Mouse (Mus musculus) monocyte, adult 2 months (primary cell): ENCODE measurements around the gene Csnk2b.
A peak's percentile ranks its signal among the peaks of the same experiment; 100 is the strongest.

Experiments used
- DNase-seq, 2 experiments: peaks; one replicate each; pipeline ENCODE4 v3.0.0; 2022; ENCODE audit warnings: low spot score in 2 of 2, low read depth in 1 of 2

Gene Csnk2b

DNA sequence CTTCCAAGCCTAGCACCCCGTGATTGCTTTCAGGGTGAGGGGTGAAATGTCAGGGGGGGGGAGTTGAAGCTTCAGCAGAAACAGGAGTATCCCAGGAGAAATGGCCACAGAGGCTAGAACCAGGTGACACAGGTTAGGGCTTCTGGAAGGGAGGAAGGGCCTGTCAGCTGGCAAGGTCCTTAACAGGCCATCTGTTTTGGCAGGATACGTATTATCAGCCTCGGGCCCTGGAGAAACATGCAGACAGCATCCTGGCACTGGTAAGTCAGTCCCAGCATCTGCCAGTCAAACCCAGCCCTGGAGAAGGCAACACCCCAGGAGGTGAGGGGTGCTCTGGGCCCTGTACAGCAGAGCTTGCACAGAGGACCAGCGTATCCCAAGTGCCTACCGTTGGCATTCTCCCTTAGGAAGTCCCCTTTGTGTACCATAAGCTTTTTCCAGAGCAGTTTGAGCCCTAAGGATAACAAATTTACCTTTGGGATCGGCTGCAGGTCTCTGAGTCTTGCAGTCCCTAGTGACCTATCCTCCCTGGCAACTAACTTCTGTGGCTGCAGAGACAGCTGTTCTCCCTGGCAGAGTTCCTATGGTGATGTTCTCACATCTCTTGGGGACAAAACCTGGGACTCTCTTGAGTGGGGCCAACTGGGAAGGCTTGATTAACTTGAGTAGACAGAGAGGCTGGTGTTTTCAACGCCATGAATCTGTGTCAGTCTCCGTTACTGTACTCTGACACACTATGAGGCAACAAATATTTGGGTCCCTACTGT, 31.5 kb downstream of the Csnk2b start:
- DNase-seq, result no peak

DNA sequence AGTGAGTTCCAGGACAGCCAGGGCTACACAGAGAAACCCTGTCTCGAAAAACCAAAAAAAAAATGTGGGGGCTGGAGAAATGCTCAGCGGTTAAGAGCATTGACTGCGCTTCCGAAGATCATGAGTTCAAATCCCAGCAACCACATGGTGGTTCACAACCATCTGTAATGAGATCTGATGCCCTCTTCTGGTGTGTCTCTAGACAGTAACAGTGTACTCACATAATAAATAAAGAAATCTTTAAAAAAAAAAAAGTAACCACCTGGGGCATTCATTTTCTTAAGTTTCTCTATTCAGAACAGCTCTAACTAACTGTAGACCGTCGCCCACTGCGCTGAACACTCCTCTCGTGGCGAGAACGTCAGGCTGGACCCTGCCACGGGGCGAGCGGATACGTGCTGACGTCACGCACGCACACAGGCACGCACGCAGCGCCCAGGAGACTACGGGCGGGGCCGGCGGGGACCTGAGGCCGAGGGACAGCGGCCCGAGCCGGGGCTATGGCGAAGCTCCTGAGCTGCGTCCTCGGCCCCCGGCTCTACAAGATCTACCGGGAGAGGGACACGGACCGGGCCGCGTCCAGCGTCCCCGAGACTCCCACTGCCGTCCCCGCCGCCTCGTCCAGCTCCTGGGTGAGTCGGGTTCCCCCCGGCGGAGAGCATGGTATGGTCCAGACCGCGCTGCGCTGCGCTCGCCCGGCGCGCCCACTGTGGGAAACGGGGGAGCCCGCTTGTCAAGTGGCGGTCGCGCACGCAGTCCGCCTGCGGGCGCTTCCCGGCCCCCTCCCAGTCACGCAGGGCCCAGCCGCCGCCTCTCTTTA, 32.8 kb downstream of the Csnk2b start, which contains the start of gene Abhd16a:
Gene Abhd16a, plus strand, starts transcription at position 439 of the 820 bp plus-strand sequence.
- peak; percentile 79 to 92 for DNase-seq

DNA sequence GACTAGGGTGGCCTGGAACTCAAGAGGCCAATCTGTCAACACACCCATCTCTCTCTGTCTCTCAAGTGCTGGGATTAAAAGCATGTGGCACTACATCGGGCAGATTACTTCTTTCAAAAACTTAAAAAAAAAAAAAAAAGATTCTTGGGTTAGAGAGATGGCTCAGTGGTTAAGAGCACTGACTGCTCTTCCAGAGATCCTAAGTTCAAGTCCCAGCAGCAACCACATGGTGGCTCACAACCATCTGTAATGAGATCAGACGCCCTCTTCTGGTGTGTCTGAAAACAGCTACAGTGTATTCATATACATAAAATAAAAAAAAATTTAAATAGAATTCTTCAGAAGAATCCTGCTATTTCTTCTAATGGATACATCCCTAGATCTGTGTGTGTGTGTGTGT, 33.7 kb downstream of the Csnk2b start:
- DNase-seq, result no peak

DNA sequence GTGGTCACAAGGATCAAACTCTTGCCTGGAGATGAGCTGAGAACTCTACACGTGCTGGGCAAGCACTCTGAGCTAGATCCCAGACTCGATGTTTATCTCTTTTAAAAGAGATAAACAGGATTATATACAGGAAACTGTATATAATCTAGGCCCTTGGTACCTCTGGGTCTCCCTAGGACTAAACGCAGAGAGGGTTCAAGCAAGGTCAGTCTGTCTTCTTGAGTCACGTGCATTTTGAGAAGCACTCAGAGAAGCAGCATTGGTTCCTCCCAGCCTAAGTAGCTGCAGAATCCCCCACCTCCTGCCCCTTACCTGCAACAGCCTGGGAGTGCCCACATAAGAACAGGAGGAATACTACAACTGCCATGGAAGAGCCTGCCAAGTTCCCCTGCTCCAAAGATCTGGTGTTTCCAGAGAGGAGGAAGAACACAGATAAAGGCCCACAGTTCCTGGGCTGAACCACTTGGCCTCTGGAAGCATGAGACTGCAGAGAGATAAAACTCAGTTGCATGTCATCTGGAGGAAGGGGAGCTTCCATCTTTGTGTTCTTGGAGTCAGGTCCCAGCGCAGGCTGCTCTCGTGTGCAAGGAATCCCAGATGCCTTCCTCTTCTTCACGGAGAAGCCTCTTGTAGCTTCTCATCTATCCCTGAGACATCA, 36.5 kb downstream of the Csnk2b start, which contains the start of gene Ly6g6f:
Gene Ly6g6f, minus strand, starts transcription at position 403 of the 658 bp plus-strand sequence.
- no peak for DNase-seq

DNA sequence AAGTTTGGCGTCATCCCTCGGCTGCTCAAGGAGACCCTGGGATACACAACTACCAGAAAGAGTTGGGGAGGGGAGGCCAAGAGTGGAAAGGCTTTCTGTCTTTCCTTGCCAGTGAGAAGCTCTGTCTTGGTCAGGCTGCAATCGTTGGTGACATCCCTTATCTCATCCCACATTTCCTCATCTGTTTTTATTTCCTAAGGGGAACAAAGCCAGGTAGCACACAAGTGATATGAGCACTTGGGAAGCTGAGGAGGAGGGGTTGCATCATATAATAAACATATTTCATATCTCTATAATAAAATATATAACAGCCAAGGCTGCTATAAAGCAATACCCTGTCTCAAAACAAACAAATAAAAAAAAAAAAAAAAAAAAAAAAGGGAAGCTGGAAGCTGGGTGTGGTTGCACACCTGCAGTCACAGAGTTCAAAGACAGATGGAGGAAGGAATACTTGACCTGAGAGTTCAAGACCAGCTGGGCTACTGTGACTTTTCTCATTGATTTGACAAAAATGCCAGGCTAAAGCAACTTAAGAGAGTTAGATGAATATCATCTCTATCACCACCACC, 37.8 kb downstream of the Csnk2b start:
- no peak for DNase-seq

GRCm38 (mm10) chr17:35082841-35083576, 38.8 kb downstream of the Csnk2b start:
- no peak for DNase-seq

- DNase-seq, result no peak
Measured at GRCm38 (mm10) chr17:35080710-35081109, 41.1 kb downstream of the Csnk2b start.

DNA sequence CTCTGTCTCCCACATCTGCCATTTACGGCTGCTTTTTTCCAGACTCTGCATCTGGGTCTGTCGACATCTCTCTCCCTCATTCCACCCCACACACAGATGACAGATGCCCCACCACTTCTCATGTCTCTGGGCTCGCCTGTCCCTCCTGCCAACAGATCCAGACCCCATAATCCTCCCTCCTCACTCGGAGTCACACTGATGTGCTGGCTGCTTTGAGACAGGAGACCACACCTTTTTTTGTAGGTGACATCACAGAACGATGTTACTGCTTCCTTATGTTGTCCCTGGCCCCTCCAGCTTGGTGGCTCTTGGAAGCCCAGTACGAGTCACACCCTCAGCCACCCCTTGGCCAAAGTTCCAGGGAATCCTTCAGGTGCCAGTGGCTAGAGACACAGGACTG, 41.6 kb downstream of the Csnk2b start:
- no peak for DNase-seq

GRCm38 (mm10) chr17:35079778-35080177, 42.1 kb downstream of the Csnk2b start:
- no peak for DNase-seq

DNA sequence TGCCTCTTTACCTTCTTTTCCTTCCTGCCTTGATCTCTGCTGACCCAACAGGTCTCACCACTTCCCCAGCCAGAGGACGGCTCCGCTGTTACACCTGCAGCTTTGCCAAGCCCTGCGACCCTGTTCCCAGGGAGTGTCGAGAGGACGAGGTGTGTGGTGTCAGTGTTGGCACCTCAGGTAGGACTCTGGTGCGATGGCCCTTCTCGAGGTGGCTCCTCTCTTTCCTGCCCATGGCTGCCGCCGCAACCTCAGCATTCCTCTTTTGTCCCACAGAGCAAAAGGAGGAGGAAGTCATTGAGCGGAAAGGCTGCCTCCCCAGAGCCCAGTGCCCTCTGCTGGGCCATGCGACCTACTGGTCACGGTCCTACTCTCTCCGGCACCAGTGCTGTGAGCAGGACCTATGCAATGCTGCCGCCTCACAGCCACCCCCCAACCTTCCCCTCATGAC, 44.0 kb downstream of the Csnk2b start, which contains the start of gene Ly6g6d:
Gene Ly6g6d, minus strand, starts transcription at position 280 of the 448 bp plus-strand sequence.
- DNase-seq, result peak in 1 of 2 experiments; percentile 16

DNA sequence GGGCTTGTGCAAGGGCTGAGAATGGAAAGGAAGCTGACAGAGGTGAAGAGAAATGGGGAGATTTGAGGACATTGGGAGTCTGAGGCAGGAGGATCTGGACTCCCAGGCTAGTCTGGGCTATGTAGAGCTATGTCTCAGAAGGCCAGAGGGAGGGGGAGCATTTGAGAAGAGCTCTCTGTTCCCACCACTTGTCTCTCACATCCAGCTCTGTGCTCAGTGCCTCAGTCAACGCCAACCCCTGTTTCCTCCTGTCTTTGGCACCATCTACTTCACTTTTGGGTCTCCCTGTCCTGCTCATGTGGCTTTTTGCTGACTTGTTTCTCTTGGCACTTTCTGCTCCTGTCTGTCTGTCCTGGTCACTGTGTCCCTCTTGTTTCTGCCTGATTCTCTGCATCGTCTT, 44.6 kb downstream of the Csnk2b start:
- no peak for DNase-seq

GRCm38 (mm10) chr17:35076507-35077176, 45.2 kb downstream of the Csnk2b start, which contains the start of gene Ly6g6e:
Gene Ly6g6e (plus strand): TSS chr17:35076902.
- no peak for DNase-seq

GRCm38 (mm10) chr17:35074097-35074496, 47.8 kb downstream of the Csnk2b start:
- DNase-seq, result no peak

GRCm38 (mm10) chr17:35071454-35071853, 50.4 kb downstream of the Csnk2b start:
- no peak for DNase-seq

GRCm38 (mm10) chr17:35070556-35071229, 51.2 kb downstream of the Csnk2b start:
- DNase-seq, result no peak

- DNase-seq, result no peak
Measured at GRCm38 (mm10) chr17:35068213-35068914, 53.5 kb downstream of the Csnk2b start.
